Mouse (Mus musculus): Measurements from ENCODE around the gene Gm14403. TPM values are rescaled to one million over a fixed set of nuclear protein-coding genes. Genes with fewer than 3 reads are reported as not detected.
"Not testable (repeated sequence)": the region's sequence is repeated elsewhere in the genome, so short reads cannot be mapped to it uniquely, and the experiment has no call there.

The Gm14403 gene
- 10 to 100 TPM; 41.0 to 49.2 TPM for total RNA-seq (2021)

DNA sequence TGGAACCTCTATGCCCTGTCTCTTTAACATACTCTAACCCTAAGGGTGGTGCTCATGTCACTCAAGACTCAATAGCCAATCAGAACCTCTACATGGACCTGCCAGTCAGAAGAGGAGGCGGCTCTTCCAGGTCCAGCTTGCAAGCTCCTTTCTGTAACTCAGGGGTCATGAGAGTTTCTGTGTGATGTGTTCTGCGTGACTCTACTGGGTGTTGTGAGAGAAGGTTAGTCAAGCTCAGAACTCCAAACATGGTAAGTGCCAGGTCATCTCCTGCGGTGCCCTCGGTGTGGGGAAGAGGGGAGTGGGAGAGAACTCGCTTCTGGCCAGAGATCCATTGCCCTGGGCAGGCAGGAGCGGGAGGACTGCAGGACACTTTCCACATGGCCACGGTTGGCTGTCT, at the start of gene Gm14403:
Gene Gm14403, plus strand, starts transcription at position 149 of the 400 bp plus-strand sequence.
- intact Hi-C loops (cut with DNase I), result not testable (repeated sequence)
- DNase-seq, result peak; percentile 68 to 69

DNA sequence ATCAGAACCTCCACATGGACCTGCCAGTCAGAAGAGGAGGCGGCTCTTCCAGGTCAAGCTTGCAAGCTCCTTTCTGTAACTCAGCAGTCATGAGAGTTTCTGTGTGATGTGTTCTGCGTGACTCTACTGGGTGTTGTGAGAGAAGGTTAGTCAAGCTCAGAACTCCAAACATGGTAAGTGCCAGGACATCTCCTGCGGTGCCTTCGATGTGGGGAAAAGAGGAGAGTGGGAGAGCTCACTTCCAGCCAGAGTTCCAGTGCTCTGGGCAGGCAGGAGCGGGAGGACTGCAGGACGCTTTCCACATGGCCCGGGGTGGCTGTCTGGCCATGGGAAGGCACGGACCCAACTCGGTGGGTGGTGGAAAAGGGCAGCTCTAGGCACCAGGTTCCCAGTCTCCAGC, 33.3 kb upstream of the Gm14403 start, which contains the start of gene Zfp970:
Gene Zfp970, plus strand, starts transcription at position 58 of the 400 bp plus-strand sequence.
- intact Hi-C loops (cut with DNase I), result not testable (repeated sequence)
- DNase-seq, result peak; percentile 62 to 65

DNA sequence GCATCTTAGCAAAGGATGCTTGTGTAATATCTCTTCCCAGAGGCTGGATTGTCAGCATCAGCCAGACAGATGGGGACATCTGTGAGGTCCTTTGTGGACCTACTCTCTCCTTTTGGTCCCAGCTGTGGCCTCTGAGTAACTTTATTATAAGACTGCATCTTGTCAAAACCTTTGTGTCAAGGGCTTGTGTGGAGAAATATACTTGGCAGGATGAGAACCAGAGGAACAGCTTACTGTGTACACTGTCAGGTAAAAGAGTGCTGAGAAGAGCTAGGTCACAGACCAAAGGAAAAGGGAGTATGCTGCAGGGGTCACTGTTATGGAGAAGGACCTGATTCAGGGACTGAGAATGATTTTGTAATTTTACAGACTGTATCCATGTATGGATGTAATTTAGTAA, 29.8 kb upstream of the Gm14403 start:
- intact Hi-C loops (cut with DNase I), result not testable (repeated sequence)

DNA sequence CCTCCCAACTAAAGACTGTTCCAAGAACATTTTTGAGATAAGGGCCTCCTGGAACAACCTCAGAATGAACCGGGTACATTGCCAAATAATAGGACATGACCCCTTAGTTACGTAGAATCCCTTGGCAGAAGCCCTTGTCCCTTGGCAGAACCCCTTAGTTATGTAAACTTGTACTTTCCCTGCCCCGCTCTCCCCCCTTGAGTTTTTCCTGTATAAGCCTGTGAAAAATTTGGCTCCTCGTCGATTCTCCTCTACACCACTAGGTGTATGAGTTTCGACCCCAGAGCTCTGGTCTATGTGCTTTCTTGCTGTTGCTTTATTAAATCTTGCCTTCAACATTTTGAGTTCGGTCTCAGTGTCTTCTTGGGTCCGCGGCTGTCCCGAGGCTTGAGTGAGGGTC, 25.8 kb upstream of the Gm14403 start:
- intact Hi-C loops (cut with DNase I), result not testable (repeated sequence)
- peak; percentile 40 to 48 for DNase-seq

More for the DNA sequence above, 29.8 kb upstream of the Gm14403 start:
- DNase-seq, result not testable (repeated sequence)

DNA sequence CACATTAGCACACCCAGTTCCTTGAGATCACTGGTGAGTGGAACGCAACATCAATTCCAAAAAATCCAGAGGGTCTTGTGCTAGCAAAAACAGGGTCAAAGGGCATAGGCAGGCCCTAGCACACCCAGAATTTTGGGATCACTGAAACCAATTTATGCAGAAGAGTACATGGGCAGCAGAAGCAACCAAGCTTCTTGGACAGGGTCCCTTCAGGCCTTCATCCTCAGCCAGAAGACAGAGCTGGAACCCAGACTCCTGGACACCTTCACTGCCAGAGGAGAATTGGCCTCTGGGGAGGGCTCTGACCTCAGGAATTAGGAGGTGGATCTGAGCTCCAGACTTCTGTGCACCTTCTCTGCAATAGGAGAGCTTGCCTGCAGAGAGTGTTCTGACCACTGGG, 16.0 kb upstream of the Gm14403 start:
- DNase-seq; intact Hi-C loops (cut with DNase I): not testable (repeated sequence)

DNA sequence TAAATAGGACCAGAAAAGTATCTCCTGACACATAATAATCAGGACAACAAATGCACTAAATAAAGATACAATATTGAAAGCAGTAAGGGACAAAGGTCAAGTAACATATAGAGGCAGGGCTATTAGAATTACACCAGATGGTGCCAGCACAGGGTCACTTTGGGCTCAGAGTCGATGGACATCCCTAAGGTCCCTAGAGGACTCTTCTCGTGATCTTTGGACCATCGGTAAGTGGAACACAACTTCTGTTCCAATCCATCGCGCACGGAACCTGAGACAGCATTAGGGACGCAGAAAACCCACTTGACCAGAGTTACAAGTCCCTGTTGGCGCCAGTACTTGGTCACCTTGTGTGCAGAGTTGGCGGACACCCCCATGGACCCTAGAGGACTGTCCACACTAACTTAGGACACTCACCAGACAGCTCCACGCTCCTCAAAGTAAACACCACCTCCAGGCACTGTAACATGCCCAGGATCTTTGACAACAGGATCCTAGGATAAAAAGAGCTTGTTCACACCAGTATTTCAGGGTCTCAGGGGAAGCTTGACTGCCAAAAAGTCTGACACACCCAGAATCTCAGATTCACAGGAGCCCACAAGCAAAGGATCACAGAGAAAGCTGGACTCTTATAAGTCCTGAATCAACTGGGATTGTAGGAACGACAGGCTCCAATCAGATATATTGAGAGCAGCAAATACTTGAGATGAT, 14.6 kb upstream of the Gm14403 start:
- DNase-seq; intact Hi-C loops (cut with DNase I): not testable (repeated sequence)

DNA sequence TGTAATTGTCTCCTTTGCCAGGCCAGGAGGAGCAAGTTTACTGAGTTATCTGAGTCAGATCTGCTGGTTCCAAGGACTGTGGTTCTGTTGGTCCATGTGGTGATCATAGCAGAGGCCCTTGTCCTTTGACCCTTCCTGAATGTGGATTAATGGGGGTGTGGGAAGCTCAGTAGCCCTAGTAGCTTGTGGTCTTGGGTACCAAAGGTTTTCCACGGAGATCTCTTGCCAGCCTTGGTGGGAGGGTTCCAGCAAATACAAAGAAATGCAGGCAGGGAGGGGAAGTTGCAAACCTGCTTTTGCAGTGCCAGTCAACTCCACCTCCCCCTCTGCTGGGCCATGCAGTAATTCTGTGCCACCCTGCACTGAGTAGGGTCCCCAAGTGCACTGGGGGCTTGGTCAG, 1.2 kb downstream of the Gm14403 start:
- intact Hi-C loops (cut with DNase I); DNase-seq: not testable (repeated sequence)

DNA sequence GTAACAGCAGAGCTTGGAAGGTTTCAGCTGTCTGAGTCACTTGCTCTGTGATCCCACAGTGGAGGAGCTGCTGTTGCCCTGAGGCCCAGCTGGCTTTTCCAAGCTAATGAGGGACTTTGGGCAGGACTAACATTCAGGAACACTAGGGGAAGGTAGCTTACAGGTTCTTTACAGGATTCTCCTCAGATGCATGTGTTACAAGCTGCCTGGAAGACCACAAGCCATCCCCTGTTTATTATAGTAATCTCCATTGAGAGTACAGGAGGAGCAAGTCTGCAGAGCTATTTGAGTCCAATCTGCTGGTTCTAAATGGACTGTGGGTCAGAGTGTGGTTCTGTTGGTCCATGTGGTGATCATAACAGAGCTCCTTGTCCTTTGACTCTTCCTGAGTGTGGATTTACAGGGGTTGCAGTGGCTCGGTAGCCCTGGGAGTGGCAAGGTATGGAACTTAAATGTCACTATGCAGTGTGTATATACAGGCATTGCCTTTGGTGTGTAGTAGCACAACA, 7.2 kb downstream of the Gm14403 start:
- DNase-seq; intact Hi-C loops (cut with DNase I): not testable (repeated sequence)

DNA sequence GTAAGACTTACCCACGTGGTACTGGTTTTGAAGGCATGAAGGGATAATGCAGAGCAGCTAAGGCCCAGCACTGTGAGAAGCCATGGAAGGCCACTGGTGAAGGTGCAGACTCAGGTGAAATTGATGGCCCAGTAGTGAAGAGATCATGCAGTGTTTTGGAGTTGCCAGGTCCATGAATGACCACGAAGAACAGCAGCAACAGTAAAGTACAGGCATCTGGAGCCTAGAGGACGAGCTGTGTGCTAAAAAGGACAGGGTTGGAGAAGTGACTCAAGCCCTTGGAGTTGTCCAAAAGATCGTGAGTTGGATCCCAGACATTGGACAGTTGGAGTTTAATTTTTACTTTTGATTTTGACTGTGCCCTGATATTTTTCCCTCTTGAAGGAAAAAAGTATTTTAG, 13.4 kb downstream of the Gm14403 start:
- intact Hi-C loops (cut with DNase I); DNase-seq: not testable (repeated sequence)

DNA sequence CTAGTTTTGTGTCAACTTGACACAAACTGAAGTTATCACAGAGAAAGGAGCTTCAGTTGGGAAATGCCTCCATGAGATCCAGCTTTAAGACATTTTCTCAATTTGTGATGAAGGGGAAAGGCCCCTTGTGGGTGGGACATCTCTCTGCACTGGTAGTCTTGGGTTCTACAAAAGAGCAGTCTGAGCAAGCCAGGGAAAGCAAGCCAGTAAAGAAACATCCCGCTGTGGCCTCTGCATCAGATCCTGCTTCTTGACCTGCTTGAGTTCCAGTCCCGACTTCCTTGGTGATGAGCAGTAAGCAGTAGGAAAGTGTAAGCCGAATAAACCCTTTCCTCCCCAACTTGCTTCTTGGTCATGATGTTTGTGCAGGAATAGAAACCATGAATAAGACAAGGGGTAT, 14.0 kb downstream of the Gm14403 start:
- DNase-seq; intact Hi-C loops (cut with DNase I): not testable (repeated sequence)

DNA sequence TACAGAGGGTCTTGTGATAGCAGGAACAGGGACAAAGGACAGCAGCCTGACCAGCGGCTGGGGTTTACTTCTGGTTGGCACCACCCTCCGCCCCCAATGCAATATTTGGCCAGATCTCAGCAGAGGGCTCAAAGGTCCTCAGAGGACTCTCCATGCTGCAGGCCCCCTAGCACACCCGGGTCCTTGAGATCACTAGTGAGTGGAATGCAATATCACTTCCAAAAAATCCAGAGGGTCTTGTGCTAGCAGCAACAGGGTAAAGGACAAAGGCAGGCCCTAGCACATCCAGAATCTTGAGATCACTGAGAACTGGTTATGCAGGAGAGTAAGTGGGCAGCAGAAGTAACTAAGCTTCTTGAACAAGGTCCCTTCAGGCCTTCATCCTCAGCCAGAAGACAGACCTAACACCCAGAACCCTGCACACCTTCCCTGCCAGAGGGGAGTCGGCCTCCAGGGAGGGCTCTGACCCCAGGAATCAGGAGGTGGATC, 16.0 kb downstream of the Gm14403 start:
- DNase-seq; intact Hi-C loops (cut with DNase I): not testable (repeated sequence)

DNA sequence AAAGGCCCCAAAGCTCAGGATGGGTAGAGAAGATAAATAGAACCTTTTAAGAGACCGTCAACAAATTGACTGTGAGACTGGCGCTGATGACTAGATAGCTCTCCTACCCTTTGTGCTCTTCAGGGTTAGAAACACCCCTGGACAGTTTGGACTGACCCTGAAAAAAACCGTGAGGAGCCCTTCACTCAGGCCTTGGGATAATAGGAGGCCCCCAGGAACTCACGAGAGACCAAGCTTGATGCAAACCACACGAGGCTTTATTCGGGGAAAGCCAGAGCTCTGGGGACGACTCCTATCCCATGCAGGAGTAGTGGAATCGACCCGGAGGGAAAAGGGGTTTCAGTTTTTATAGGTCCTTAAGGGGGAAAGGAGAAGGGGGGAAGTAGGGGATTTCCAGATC, 19.7 kb downstream of the Gm14403 start:
- DNase-seq; intact Hi-C loops (cut with DNase I): not testable (repeated sequence)

DNA sequence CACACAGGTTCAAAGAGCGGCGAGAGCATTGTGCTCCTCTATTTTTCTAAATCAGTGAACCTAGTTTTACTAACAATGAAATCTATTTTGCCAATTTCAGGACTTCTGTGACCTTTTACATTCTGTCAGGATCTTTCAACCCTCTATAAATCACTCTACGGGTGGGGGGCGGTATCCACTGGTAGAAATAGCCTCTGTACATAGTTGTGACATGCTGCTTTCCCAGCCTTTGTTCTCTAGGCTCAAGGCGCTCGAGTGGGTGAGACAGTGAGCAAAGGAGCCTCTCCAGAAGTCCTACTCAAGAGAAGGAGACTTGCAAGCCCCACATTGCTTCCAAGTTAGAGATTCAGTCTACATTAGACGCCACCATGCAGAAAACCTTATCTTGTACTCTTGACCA, 20.3 kb downstream of the Gm14403 start:
- DNase-seq; intact Hi-C loops (cut with DNase I): not testable (repeated sequence)

DNA sequence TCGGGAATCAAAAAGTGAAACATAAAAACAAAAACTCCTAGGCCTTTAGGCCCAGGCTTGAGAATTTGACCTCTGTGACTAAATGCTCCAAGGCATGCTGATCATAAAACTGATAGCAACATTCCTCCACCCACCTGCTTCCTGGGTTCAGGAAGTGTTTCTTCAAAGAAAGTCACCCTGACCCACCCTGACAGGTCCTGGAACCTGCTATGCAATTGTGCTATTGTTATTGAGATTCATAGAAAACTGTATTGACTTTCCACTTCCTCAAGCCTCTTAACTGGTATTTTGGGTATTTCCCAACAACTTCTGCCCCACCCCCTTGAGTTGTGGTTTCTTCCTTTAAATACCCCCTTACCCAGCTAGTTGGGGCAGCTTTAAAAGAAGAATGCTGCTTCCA, 20.9 kb downstream of the Gm14403 start:
- intact Hi-C loops (cut with DNase I); DNase-seq: not testable (repeated sequence)

DNA sequence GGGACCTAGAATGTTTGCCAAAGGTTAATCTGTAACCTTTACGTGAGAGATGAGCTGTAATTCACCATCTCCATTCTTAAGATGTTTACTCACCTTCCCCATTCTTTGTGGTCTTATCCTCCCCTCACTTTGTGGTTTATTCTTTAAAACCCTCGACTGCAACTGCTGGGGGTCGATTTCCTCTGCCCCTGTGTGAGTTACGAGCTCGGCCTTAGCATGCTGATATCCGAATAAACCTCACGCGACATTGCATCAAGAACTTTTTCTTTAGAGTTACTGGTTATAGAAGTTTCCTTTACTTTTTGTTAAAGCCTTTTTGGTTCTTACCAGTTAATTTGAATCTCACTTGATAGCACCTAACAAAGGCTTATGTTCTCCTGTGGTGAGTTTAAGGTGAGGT, 22.0 kb downstream of the Gm14403 start:
- intact Hi-C loops (cut with DNase I), result no loop called here
- no peak for DNase-seq

DNA sequence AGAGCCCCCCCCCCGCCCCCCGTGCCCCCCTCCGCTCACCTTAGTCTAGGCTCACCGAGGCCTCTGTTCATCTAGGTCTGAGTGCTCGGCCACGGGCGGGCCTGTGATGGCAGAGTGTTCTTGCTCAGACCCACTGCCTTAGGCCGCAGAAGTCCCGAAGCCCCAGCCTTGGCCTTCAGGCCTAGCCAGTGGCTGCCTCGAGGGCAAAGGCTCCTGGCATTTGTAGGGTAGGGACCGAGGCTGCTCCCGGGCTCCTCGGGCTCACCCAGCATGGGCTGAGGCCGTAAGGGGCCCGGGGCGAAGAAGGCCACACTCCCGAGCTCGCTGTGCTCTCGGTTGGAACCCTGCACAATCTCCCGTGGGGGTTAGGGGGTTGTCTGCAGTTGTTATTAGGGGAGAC, 25.0 kb downstream of the Gm14403 start:
- DNase-seq, result no peak
- intact Hi-C loops (cut with DNase I), result no loop called here

DNA sequence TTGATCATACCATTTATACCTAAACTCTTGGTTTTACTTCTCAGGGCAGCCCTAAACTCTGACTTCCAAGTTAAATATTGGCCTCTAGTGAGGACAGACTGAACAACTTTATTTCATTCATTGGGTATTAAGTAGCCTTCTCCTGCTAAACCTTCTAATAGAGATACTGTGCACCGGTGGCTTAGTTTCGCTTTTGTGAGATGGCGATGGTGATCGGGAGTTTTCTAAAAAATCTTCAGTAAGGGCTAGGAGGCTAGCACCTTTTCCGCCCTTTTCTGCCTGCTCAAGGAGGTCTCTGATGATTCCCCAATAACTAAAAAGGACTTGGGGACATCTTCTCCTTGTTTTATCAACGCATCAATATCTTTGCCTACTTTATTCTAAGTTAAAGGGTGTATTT, 25.7 kb downstream of the Gm14403 start:
- intact Hi-C loops (cut with DNase I); DNase-seq: not testable (repeated sequence)

DNA sequence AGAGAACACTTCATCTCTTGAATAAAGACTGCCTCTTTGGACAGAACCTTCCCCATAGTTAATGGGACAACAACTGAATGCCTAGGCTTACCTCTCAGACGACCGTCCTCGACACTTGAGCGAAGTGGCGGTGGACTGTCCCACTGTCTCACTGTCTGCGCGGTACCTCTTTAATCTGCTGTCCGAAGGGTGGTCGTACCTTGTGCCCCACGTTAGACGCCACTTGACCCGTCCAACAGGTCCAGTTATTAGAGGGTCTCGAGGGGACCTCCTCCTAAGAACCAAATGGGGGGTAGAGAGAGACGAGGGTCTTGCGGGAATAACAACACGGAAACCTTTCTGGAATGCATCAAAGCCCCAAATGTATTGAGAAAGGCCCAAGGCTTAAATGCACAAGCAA, 26.2 kb downstream of the Gm14403 start:
- intact Hi-C loops (cut with DNase I), result not testable (repeated sequence)

DNA sequence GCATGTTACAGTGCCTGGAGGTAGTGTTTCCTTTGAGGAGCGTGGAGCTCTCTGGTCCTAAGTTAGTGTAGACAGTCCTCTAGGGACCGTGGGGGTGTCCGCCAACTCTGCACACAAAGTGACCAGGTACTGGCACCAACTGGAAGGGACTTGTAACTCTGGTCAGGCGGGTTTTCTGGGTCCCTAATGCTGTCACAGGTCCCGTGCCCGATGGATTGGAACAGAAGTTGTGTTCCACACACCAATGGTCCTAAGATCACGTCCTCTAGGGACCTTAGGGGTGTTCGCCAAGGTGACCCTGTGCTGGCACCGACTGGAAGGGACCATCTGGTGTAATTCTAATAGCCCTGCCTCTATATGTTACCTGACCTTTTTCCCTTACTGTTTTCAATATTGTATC, 37.9 kb downstream of the Gm14403 start:
- DNase-seq, result no peak
- intact Hi-C loops (cut with DNase I), result no loop called here

More for the DNA sequence above, 26.2 kb downstream of the Gm14403 start:
- not testable (repeated sequence) for DNase-seq

DNA sequence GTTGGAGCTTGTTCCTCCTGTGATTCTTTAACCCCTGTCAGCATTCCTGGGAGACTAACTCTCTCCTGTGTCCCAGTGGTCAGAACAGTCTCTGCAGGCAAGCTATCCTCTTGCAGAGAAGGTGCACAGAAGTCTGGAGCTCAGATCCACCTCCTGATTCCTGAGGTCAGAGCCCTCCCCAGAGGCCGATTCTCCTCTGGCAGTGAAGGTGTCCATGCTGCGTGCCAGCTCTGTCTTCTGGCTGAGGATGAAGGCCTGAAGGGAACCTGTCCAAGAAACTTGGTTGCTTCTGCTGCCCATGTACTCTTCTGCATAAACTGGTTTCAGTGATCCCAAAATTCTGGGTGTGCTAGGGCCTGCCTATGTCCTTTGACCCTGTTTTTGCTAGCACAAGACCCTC, 39.1 kb downstream of the Gm14403 start:
- intact Hi-C loops (cut with DNase I); DNase-seq: not testable (repeated sequence)

DNA sequence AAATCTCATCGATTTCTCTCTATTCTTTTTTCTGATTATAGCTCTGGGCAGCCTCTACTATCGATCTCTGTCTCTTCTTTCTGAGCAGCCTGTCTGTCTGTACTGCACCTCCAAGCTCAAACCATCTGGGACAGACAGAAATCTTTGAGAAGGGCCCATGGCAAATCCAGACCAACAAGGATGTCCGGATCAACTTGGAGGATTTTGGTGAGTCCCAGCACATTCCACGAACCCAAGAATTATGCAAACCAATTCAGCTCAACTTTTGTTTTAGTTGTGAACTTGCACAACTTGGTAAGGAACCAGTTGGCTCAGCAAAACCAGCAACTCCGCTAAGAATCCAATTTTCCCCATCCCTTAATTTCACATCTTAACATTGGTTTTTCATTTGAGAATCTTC, 39.7 kb downstream of the Gm14403 start:
- intact Hi-C loops (cut with DNase I); DNase-seq: not testable (repeated sequence)

DNA sequence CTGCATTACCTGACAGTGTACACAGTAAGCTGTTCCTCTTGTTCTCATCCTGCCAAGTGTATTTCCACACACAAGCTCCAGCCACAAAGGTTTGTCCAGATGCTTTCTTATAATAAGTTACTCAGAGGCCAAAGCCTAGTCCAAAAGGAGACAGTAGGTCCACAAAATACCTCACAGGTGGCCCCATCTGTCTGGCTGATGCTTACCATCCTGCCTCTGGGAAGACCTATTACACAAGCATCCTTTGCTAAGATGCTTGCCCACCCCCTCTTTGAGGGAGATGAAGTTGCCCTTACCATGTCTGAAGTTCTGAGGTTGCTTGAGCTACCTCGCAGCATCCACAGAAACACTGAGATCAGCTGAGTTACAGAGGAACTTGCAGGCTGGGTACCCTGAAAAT, 57.2 kb downstream of the Gm14403 start:
- DNase-seq; intact Hi-C loops (cut with DNase I): not testable (repeated sequence)

Data from heart, postnatal 10 days (tissue).